Mouse (Mus musculus): ENCODE data around the gene Arl8a. TPM values are rescaled to one million over a fixed set of nuclear protein-coding genes. Genes with fewer than 3 reads are reported as not detected.
"Not testable (repeated sequence)": the region's sequence is repeated elsewhere in the genome, so short reads cannot be mapped to it uniquely, and the experiment has no call there.

Arl8a gene
- polyA plus RNA-seq, 1 experiment = 115 TPM

DNA sequence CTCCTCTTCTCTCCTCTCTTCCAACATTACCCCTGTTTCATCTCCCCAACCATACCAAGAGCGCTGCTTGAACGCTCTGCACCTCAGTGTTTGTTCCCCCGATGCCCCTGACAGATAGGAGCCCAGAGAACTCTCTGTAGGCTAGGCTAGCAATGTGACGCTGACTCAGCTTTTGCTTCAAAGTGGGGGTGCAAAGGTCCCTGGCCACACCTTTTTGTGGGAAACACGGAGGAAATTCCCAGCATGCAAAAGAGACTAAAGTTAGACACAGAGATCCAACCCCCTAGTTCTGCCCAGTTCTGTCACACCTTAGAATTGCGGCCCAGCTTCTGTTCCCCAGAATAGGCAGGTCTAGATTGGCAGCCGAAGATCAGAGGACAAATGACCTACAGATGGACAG is 32.2 kb downstream of the Arl8a start:
- no peak overlapping the region for H3K27ac ChIP-seq (ENCODE audit: insufficient read depth, low read length)
- H3K4me1 ChIP-seq (ENCODE audit: control insufficient read depth, insufficient read depth, low read length) = no peaks in the 10 kb centered on the region
- H3K4me3 ChIP-seq (ENCODE audit: insufficient read depth, low read length) = no peak overlapping the region
- no peak for TF ChIP-seq POLR2A (IDR thresholded peaks at IDR 0.05; ENCODE audit: low read depth, low read length)
- no peak for TF ChIP-seq CTCF (IDR thresholded peaks at IDR 0.05; ENCODE audit: borderline replicate concordance, insufficient read depth, low read length)

DNA sequence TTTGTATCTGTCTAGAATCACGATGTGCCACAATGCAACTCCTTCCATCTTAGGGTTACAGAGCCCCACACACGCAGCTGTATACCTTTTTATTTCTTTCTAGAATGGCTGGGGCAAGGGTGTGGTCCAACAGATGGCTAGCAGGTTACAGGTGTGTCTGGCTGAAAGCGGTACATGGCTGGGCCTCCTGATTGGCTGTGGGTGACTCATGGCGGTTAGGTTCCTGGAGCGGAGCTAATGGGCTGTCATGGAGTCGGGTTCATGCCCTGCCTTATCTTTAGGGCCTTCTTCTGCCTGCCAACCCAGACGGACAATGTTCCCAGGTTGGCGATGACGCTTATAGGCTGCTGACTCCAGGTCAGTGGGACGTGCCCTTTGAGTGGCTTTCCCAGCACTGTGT is 34.2 kb downstream of the Arl8a start:
- Histone ChIP-seq H3K4me3 (ENCODE audit: insufficient read depth, low read length) (no peak overlapping the region), H3K4me1 (ENCODE audit: control insufficient read depth, insufficient read depth, low read length) (no peaks in the 10 kb centered on the region; the same call in 1 of the 2 replicates), H3K27ac (ENCODE audit: insufficient read depth, low read length) (no peak overlapping the region)
- TF ChIP-seq POLR2A (IDR thresholded peaks at IDR 0.05; ENCODE audit: low read depth, low read length) (no peak), CTCF (IDR thresholded peaks at IDR 0.05; ENCODE audit: borderline replicate concordance, insufficient read depth, low read length) (no peak)

DNA sequence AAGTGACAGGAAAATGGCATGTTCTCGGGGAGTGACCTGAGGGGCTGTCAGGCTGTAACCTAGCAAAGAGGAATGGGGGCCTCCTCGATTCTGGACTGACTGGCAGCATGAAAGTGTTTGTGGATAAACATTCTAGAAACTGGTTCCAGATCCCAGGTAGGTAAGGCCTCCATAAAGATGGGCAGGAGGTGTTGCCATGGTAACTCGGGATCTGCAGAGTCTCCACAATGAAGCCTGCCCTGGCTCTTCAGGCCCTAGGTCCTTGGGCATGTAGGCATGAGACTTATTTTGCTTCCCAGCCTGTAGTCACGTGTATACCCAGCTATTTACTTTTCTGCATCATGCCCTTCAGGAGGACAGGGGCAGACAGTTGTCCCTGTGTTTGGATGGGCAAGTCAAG is 34.7 kb downstream of the Arl8a start:
- no peak overlapping the region for H3K27ac ChIP-seq (ENCODE audit: insufficient read depth, low read length)
- TF ChIP-seq POLR2A (IDR thresholded peaks at IDR 0.05; ENCODE audit: low read depth, low read length) = no peak
- TF ChIP-seq CTCF (IDR thresholded peaks at IDR 0.05; ENCODE audit: borderline replicate concordance, insufficient read depth, low read length) = no peak

GRCm38 (mm10) chr1:135181880-135182623 is 35.4 kb downstream of the Arl8a start:
- Histone ChIP-seq H3K27ac (ENCODE audit: insufficient read depth, low read length) (no peak overlapping the region), H3K4me1 (ENCODE audit: control insufficient read depth, insufficient read depth, low read length) (no peaks in the 10 kb centered on the region; the same call in 1 of the 2 replicates)
- no peak for TF ChIP-seq CTCF (IDR thresholded peaks at IDR 0.05; ENCODE audit: borderline replicate concordance, insufficient read depth, low read length)
- no peak for TF ChIP-seq POLR2A (IDR thresholded peaks at IDR 0.05; ENCODE audit: low read depth, low read length)

More for the DNA sequence above, 34.7 kb downstream of the Arl8a start:
- H3K4me3 ChIP-seq (ENCODE audit: insufficient read depth, low read length) = no peak overlapping the region
- H3K4me1 ChIP-seq (ENCODE audit: control insufficient read depth, insufficient read depth, low read length) = no peaks in the 10 kb centered on the region; the same call in 1 of the 2 replicates

DNA sequence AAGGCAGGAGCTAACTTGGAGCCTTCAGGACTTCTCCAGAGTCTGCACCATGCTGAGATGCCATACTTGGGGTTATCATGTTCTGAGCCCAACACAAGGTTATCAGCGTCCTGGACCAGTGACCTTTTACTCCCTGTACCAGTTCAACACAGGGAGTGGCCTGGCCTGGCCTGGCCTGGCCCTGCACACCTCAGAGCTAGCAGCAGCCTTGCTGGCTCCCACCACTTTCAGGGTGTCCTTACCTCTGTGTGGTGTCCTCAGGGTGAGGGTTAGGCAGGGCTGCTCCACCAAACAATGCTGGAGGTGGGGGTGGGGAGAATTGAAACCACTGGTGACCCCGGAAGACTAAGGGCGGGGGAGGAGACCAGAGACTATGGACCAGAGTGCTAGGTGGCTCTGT is 36.4 kb downstream of the Arl8a start:
- H3K27ac ChIP-seq (ENCODE audit: insufficient read depth, low read length) = no peak overlapping the region
- no peak for TF ChIP-seq CTCF (IDR thresholded peaks at IDR 0.05; ENCODE audit: borderline replicate concordance, insufficient read depth, low read length)
- TF ChIP-seq POLR2A (IDR thresholded peaks at IDR 0.05; ENCODE audit: low read depth, low read length) = no peak
- H3K4me3 ChIP-seq (ENCODE audit: insufficient read depth, low read length) = no peak overlapping the region
- H3K4me1 ChIP-seq (ENCODE audit: control insufficient read depth, insufficient read depth, low read length) = no peaks in the 10 kb centered on the region; the same call in 1 of the 2 replicates

More at GRCm38 (mm10) chr1:135181880-135182623, 35.4 kb downstream of the Arl8a start:
- no peak overlapping the region for H3K4me3 ChIP-seq (ENCODE audit: insufficient read depth, low read length)

- H3K27ac ChIP-seq (ENCODE audit: insufficient read depth, low read length) = no peak overlapping the region
- H3K4me1 ChIP-seq (ENCODE audit: control insufficient read depth, insufficient read depth, low read length) = no peaks in the 10 kb centered on the region; the same call in 1 of the 2 replicates
- no peak overlapping the region for H3K4me3 ChIP-seq (ENCODE audit: insufficient read depth, low read length)
- TF ChIP-seq POLR2A (IDR thresholded peaks at IDR 0.05; ENCODE audit: low read depth, low read length) (no peak), CTCF (IDR thresholded peaks at IDR 0.05; ENCODE audit: borderline replicate concordance, insufficient read depth, low read length) (no peak)
These were observed 36.8 kb downstream of the Arl8a start for GRCm38 (mm10) chr1:135183448-135183847.

DNA sequence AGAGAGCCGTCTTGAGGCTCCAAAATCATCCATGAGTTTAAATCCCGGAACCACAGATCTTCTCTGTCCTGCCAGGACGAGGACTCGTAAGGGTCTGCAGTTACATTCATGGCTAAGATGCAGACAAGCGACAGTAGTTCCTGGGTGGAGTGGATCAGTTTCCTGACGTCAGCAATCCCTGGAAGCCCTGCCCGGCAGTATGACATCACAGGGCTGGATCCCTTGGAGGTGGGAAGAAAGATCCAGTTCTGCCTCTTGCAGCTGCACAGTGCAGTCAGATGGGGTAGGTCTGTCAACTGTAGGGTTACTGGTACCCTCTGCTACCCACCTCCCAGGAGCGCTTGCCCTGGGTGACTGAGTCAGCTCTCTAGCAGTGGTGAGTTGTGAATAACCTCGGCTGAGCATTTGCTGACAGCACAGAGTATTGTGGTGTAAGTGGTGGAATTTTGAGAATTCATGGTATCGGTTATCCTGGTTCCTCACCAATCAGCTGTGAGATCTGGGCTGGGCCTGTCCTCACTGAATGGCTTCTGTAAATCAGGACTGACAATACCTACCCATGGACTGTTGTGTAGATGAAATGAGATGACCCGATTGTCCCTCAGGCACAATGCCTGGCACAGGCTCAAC is 37.4 kb downstream of the Arl8a start:
- Histone ChIP-seq H3K4me3 (ENCODE audit: insufficient read depth, low read length) (no peak overlapping the region), H3K4me1 (ENCODE audit: control insufficient read depth, insufficient read depth, low read length) (no peaks in the 10 kb centered on the region; the same call in 1 of the 2 replicates), H3K27ac (ENCODE audit: insufficient read depth, low read length) (no peak overlapping the region)
- TF ChIP-seq CTCF (IDR thresholded peaks at IDR 0.05; ENCODE audit: borderline replicate concordance, insufficient read depth, low read length) (no peak), POLR2A (IDR thresholded peaks at IDR 0.05; ENCODE audit: low read depth, low read length) (no peak)

- Histone ChIP-seq H3K27ac (ENCODE audit: insufficient read depth, low read length) (no peak overlapping the region), H3K4me1 (ENCODE audit: control insufficient read depth, insufficient read depth, low read length) (no peaks in the 10 kb centered on the region; the same call in 1 of the 2 replicates), H3K4me3 (ENCODE audit: insufficient read depth, low read length) (no peak overlapping the region)
- TF ChIP-seq POLR2A (IDR thresholded peaks at IDR 0.05; ENCODE audit: low read depth, low read length) (no peak), CTCF (IDR thresholded peaks at IDR 0.05; ENCODE audit: borderline replicate concordance, insufficient read depth, low read length) (no peak)
These were observed 39.3 kb downstream of the Arl8a start for GRCm38 (mm10) chr1:135185936-135186335.

GRCm38 (mm10) chr1:135186427-135186826 is 39.8 kb downstream of the Arl8a start:
- no peak for TF ChIP-seq POLR2A (IDR thresholded peaks at IDR 0.05; ENCODE audit: low read depth, low read length)
- TF ChIP-seq CTCF (IDR thresholded peaks at IDR 0.05; ENCODE audit: borderline replicate concordance, insufficient read depth, low read length) = no peak
- no peak overlapping the region for H3K4me3 ChIP-seq (ENCODE audit: insufficient read depth, low read length)
- H3K4me1 ChIP-seq (ENCODE audit: control insufficient read depth, insufficient read depth, low read length) = no peaks in the 10 kb centered on the region; the same call in 1 of the 2 replicates
- H3K27ac ChIP-seq (ENCODE audit: insufficient read depth, low read length) = no peak overlapping the region

- not testable (repeated sequence) for H3K27ac ChIP-seq (ENCODE audit: insufficient read depth, low read length); H3K4me3 ChIP-seq (ENCODE audit: insufficient read depth, low read length); H3K4me1 ChIP-seq (ENCODE audit: control insufficient read depth, insufficient read depth, low read length)
These were observed 40.4 kb downstream of the Arl8a start for GRCm38 (mm10) chr1:135187016-135187415.
